Mouse (Mus musculus): ENCODE measurements around the gene Icam2.

GRCm38 (mm10) chr11:106351941-106352340, 35.9 kb downstream of the Icam2 start:
- TF ChIP-seq MAX (IDR thresholded peaks at IDR 0.05; ENCODE audit: low read length) (no peak), CTCF (conservative IDR thresholded peaks at IDR 0.05 in 1 of 2, IDR thresholded peaks at IDR 0.05 in 1 of 2; ENCODE audit: low read depth in 2 of 2, low read length in 2 of 2) (no peak), POLR2A (IDR thresholded peaks at IDR 0.05; ENCODE audit: low read depth, low read length) (no peak)
